Mouse (Mus musculus) thymus, adult 2 months (tissue): ENCODE measurements around the gene Pgam1.

Source experiments
- CTCF ChIP-seq: fragments of 200-500 bp; IDR thresholded peaks from 2 replicates; pipeline ENCODE4 v1.5.1; 2012; ENCODE audit warnings: mild to moderate bottlenecking, control low read depth, low read length, moderate library complexity, borderline replicate concordance; ENCODE audit not compliant: control insufficient read depth, poor library complexity, insufficient read depth; ENCODE audit errors: extremely low read depth
- POLR2A ChIP-seq: fragments of 200-500 bp; IDR thresholded peaks from 2 replicates; pipeline ENCODE4 v1.6.1; 2012; ENCODE audit warnings: mild to moderate bottlenecking, low read length, control low read depth, moderate library complexity; ENCODE audit not compliant: control insufficient read depth, poor library complexity, insufficient read depth; ENCODE audit errors: extremely low read depth

DNA sequence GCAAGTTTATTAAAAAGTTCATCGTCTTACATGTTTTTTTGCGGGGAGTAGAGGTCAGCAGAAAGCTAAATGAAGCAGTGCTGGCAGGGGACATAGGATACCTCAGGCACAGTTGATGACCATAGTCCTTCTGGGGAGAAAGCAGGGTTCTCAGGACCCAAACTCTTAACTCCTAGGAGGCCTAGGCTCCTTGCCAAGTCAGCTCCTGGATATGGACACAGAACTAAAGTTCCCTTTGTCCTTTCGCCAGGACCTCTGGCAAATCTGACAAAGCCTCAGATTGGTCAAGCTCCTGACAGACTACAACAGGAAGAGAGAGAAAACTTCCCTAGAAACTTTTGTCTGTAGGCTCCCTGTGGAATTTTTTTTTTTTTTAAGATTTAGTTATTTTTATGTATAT lies 3.0 kb upstream of the Pgam1 start:
- TF ChIP-seq CTCF = no peak
- no peak for TF ChIP-seq POLR2A
